Mouse (Mus musculus): ENCODE data around the gene Gsta1. TPM values are rescaled to one million over a fixed set of nuclear protein-coding genes. Genes with fewer than 3 reads are reported as not detected.
"Not testable (repeated sequence)": the region's sequence is repeated elsewhere in the genome, so short reads cannot be mapped to it uniquely, and the experiment has no call there.

Gene Gsta1
- total RNA-seq (2021), result not detected
- long read RNA-seq, experiment 1, result 0 reads
- long read RNA-seq, experiment 2, result 0 reads

DNA sequence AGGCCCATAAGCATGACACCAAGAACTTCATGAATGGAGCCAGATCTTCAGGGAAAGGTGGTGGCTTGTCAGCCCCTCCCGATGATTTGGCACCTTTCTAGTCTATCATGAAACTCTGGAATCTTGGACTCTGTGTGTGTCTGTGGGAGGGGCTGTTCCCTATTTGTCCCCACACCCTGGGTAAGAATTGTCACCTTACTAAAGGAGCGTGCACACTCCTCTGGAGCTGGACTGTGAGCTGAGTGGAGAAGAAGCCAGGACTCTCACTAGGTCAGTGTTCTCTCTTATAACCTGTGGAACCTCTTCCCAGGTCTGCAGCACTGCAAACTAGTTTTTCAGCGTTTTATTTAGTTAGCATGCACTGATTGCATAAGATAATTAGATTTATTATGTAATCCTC is at the start of gene Gsta1:
TSS of gene Gsta1 (plus strand) at position 196 of the 400 bp plus-strand sequence.
- DNase-seq; intact Hi-C loops (cut with DNase I): not testable (repeated sequence)

DNA sequence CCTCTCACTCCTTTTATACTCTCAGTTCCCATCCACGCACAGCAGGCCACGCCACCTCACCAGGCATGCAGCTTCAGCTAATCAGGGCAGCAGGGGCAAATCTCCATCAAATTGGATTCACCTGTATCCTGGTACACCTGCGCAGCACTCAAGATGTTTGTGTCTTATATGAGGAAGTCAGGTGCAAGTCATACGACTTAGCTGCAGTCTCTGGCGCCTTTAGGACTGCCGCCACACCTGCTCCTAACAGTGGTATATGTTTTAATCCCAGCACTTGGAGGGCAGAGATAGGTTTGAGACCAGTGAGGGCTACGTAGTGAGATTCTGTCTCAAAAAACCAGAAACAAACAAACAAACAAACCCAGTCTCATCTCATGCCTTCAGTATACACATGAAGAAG is 48.0 kb upstream of the Gsta1 start, which contains the start of gene Gsta4:
TSS of gene Gsta4 (plus strand) at position 301 of the 400 bp plus-strand sequence.
- intact Hi-C loops (cut with DNase I); DNase-seq: not testable (repeated sequence)

DNA sequence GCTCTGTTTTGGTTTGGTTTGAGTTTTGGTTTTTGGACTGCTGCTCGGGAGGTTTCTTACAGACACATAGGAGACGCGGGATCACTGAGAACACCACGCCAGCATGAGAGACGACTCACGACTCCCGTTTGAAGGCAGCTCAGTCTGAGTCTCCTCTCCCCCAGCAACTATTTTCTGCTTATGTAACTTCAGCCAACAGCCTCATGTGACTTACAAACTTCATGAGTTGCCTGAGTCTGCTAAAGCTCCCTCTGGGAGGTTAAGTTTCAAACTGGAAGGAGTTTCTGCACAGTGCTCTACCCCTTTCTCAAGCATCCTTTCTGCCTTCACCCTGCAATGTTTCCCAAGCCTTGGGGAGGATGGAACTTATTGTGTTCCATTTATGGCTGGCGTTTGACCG is 44.8 kb upstream of the Gsta1 start:
- intact Hi-C loops (cut with DNase I), result no loop called here
- no peak for DNase-seq

DNA sequence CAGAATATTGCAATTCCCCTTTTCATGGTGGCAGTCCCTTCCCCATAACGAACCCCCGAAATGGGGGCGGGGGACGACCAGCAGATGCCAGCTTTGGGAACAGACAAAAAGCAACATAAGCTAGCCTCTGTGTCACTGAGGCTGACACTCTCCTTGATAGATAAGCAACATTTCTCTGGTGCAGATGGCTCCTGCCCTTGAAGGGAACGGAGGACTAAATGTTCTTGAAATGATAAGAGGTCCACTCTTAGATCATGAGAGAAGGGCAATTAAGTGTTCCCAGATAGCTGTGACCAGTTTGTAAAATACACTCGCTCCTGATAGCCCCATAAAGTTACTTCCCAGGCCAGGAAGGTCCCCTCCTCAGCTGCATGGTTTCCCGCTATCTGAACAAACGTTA is 41.5 kb upstream of the Gsta1 start:
- intact Hi-C loops (cut with DNase I), result no loop called here
- no peak for DNase-seq

DNA sequence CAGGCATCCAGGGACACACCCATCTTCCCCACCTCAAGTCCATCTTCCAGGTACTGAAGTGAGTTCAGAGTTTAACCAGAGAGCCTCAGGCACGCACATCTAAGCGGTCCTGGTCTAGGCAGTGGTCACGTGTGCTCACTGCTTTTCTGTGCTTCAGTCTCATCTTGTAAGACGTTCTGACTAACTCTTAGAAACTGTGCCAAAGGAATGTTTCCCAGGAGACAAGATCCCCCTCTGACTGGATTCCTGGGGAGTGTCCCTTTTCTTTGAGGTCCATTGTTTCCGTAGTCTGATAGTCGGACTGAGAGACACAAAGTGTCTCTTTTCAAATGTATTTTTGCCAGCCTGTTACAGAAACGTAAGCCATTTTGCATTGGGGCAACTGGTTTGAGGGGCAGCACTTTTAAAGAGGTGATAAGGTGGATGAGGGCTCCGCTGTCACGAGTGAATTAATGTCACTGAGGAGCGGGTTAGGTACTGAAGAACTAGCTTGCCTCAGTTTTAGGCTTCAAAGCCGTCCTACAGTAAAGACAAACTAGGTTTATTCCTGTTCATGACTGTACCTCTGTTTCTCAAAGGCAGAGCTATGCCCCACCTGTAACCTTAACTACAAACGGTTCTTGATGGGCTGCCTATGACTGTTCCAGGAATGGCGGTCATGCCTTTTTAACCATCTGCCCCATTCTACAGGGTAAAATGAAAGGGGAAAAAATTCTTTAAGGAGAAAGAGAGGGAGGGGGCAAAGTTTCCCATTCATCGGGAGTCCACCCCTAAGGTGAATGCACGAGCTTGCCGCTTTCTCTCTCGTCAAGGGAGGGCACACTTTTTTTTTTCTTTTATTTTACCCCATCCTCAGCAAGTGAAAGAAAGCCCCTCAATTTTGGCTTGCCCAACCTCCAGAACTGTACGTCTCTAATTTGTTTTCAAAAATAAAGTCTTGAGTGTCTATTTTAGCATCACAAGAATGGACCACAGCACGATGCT is 39.5 kb upstream of the Gsta1 start:
- no peak for DNase-seq
- intact Hi-C loops (cut with DNase I), result no loop called here

DNA sequence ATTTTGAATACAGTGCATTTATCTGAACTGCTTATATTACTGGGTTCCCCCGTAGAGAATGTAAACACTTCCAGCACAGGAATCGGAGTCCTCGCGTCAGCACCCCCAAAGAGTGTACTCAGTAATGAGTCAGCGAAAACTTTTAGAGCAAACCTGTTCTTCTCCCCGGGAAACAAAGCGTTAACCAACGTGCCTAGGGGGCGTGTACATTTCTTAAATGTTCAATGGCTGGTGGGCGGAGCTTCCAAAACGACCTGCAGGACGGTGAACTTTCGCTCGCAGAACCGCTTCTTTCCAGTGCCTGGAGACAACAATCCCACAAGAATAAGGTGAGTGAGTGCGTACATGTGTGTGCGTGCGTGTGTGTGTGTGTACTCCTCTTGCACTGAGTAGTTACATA is 38.7 kb upstream of the Gsta1 start:
- no peak for DNase-seq
- intact Hi-C loops (cut with DNase I), result no loop called here

DNA sequence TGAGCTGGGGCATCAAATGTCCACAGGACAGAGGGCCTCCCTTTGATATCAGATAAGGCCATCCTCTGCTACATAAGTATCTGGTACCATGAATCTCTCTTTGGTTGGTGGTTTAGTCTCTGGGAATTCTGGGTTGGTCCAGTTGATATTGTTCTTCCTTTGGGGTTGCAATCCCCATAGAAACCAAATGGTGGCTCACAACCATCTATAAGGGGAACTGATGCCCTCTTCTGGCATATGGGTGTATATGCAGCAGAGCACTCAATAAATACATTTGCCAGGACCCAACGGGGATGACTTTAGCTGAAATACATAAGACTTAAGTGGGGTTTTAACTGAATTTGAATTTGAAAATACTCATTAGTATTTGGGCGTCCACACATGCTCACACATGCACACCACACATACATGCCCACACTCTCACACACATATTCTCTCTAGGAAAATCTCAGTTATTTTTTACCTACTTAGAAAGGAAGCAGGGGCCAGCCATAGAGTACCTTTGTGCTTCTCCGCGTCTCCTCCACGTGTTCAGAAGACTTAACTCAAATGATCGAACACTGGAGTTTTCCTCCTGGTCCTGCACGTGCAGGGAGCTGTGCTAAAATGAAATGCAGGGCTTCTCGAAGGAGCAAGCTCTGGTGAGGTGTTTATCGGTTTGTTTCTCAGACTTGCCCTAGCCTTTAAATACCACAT is 36.4 kb upstream of the Gsta1 start:
- intact Hi-C loops (cut with DNase I), result no loop called here
- peak in 1 of 2 experiments; percentile 17 for DNase-seq

DNA sequence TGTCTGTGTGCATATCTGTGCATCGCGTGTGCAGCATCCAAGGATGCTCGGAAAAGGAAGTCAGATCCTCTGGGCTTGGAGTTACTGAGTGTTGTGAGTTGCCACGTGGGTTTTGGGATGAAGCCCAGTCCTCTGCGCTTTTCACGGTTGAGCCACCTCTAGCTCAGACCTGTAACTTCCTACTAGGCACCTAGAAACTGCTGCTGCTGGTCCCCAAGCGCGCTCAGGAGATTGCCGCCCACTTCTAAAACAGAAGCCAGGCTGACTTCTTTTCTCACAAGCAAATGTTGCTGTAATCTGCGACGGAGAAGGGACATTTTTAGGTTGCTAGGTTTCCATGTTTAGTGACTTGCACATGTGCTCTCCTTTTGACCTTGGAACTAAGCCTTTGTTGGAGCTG is 35.4 kb upstream of the Gsta1 start:
- no peak for DNase-seq
- intact Hi-C loops (cut with DNase I), result no loop called here

DNA sequence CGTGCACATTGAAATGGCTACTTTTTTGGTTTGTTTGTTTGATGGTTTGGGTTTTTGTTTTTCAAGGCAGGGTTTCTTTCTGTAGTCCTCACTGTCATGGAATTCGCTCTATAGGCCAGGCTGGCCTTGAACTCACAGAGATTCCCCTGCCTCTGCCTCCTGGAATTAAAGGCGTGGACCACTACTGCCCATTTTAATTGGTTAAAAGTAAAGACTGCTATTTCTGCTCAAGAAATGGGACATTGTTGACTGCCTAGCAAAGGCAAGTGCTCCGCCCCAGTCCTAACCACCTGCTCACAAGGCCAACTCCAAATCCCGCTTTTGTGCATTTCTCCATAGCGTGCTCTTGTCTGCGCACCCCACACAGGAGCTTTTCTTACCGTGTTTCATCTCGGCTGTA is 32.7 kb upstream of the Gsta1 start:
- intact Hi-C loops (cut with DNase I), result no loop called here
- DNase-seq, result no peak

DNA sequence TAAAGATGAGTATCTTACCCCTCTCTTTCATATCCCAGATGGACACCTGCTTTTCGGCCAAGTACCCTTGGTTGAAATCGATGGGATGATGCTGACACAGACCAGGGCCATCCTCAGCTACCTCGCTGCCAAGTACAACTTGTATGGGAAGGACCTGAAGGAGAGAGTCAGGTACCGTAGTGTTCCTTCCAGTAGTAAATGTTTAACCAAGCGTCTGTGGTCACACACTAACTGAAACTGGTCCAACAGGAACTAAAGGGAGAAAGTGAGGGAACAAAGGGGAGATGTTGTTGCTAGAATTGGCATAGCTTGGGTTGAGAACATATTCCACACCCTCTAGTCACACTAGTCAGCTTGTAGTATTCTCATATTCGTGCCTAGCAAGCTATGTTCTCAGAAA is 26.3 kb upstream of the Gsta1 start:
- DNase-seq, result no peak
- intact Hi-C loops (cut with DNase I), result no loop called here

DNA sequence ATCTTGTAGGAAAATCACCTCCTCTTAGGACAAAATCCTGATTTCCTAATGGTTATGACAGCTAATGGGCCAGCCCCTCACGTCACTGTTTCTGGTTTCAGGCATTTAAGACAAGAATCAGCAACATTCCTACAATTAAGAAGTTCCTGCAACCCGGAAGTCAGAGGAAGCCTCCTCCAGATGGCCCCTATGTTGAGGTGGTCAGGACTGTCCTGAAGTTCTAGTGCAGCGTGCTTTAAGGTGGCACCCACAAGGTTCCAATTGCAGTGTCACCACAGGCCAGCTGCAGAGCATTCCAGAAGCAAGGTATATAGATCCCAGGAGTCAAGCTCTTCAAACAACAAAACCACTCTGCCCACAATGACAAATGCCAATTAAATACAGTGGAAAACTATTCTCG is 21.5 kb upstream of the Gsta1 start:
- DNase-seq, result no peak
- intact Hi-C loops (cut with DNase I), result no loop called here

DNA sequence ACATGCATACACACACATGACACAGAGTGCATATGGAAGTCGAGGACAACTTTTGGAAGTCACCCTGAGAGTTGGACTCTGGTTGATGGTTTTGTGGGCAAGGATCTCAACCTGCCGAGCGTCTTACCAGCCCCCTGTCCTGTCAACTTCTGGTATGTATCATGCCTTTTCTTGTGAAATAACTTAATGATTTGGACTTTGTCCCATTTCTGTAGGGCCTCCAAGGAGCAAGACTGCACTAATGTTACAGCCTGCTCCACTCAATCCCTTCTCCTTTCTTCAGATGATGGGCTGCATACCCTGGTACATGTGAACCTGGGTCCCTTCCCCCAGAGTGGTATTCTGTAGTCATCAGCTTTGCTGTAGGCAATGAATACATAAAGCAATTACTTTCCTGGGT is 20.4 kb upstream of the Gsta1 start:
- intact Hi-C loops (cut with DNase I), result no loop called here
- no peak for DNase-seq

DNA sequence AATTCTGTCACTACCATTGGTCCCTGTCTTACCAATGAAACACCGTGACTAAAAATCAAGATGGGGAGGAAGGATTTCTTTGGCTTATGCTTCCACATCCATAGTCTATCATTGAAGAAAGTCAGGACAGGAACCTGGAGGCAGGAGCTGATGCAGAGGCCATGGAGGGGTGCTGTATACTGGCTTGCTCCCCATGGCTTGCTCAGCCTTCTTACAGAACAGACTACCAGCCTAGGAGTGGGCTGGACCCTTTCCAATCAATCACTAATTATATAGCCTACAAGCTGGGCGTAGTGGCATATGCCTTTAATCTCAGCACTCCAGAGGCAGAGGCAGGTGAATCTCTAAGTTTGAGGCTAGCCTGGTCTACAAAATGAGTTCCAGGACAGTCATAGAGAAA is 19.6 kb upstream of the Gsta1 start:
- intact Hi-C loops (cut with DNase I), result no loop called here
- DNase-seq, result no peak

DNA sequence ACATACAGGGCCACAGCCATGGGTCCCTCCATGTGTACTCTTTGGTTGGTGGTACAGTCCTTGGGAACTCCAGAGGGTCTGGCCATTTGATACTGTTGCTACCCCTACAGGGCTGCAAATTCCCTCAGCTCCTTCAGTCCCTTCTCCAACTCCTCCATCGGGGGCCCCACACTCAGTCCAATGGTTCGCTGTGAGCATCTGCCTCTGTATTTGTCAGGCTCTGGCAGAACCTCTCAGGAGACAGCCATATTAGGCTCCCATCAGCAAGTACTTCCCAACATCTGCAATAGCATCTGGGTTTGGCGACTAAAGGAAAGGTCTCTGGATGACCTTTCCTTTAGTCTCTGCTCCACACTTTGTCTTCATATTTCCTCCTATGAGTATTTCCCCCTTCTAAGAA is 18.9 kb upstream of the Gsta1 start:
- intact Hi-C loops (cut with DNase I), result no loop called here
- no peak for DNase-seq

DNA sequence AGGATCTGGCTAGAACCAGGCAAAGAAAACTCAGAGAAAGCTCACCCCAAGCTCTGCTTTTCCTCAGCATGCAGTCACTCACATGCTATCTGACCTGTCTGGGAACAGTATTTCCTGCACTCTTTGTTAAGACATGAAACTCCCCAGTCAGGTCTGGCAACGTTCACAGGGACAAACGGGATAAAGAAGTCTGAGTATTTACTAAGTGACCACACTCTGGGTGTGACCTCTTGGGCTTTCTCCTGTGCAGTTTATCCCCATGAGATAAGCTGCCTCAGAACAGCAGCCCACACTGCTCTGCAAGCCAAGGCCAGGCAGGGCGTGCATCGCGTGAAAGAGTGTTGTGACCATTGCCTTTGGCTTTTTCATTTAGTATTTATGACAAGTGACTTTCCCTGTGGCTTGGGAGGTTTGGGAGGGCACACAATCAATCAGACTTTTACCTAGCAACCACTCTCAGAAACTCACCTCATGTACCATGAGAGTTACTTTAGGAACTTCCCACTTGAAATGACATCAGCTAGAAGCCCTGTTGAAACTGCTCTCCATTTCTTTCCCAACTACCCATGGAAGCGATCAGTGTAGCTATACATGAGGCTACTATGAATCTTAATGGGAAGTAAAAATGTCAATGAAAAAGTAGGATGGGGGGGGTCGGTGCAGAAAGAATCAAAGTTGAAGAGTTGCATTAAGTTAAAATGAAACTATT is 18.0 kb upstream of the Gsta1 start:
- intact Hi-C loops (cut with DNase I), result no loop called here
- DNase-seq, result no peak

DNA sequence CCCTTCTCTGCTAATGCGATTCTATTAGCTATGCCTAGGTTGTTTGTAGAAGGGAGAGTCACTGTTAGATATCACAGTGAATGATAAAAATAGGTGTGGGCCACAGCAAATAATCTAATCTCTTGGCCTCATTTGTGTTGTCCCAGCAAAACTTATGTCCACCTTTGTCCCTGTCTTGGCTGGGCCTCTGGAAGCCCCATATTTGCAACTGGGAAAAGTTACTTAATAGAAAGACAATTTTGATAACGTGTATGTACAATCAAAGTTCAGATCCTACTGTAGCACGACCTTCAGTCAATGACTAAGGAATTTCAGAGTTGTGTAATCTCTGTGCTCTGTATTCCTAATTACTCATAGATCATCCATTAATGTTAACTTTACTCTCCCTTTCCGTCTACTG is 13.4 kb upstream of the Gsta1 start:
- no peak for DNase-seq
- intact Hi-C loops (cut with DNase I), result no loop called here

DNA sequence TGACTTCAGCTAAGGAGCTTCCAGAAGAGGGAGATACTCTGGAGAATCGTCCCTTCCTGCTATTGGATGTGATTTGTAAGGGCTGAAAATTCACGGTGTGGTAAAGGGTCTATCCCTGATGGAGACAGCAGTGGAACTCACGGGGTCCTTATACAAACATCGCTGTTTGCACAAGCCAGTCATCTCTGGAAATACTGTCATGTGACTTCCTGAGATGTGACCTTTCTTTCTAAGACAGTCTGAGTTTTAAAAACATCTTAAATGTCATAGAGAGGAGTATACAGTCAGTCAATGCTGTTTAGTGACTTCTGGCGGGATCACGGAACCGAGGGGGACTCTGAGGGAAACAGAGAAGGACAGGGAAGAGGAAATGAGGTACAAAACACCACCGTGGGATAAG is 7.8 kb upstream of the Gsta1 start:
- intact Hi-C loops (cut with DNase I), result no loop called here
- DNase-seq, result no peak

DNA sequence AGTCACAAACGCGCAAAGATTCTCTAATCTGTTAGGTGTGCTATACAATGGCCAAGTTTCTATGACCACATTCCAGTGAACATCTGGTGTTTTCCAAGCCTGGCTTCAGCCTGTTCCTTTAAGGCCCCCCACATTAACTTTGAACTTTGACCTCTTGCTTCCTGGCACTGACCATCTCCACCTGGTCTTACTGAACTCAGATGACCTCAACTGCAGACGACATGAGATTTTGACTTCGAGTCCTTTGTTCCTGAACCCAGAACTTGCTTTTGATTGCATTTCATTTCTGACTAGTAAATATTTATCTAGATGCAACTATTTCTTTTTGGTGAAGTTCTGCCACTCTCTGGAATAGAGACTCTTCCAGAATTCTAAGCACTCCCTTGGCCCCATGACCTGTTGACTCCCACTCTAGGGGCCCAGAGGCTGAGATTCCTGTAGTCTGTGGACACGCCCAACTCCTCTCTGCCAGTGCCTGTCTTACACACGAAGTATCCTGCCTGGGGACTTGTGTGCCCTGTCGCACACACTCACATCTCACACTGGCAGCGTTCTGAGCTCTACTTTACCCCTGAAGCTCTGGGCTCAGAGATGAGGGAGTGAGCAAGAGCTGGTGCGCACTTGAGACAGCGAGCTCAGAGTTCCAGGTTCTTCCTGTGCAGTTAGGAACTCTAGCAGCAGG is 7.1 kb upstream of the Gsta1 start:
- DNase-seq, result no peak
- intact Hi-C loops (cut with DNase I), result no loop called here

DNA sequence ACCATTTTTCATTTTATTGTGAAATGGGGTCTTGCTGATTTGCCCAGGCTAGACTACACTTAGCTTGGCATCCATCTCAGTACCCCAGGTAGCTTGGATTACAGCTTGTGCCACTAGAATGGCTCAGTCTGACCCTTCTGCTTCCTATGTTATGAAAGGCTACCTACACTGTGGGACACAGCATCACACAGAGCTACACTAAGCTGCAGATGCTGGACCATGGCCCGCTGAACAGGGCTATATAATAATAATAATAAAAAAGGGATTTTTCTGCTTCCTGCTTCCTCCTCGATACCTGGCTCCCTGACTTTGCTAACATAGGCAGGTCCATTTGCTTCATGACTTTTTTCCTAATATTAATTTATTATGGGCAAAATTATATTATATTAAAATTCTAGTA is 6.0 kb upstream of the Gsta1 start:
- no peak for DNase-seq
- intact Hi-C loops (cut with DNase I), result no loop called here

DNA sequence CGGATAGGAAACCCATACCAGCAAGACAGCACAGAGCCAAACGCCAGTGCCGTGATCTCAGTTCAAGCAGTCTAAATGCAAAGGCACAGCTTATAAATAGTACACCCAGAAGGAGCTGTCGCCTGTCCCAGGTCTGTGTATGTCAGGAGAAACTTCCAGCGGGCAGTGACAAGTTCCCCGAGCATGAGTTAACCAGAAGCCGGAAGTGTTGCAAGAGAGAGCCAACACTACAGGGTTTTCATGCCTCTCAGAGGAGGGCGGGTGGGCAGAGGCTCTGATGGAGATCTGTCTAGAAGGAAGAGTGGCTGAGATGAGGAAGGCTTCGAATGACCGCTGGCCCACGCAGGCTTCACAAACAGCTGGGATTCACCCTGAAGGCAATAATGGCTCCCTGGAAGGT is 5.2 kb upstream of the Gsta1 start:
- intact Hi-C loops (cut with DNase I), result no loop called here

DNA sequence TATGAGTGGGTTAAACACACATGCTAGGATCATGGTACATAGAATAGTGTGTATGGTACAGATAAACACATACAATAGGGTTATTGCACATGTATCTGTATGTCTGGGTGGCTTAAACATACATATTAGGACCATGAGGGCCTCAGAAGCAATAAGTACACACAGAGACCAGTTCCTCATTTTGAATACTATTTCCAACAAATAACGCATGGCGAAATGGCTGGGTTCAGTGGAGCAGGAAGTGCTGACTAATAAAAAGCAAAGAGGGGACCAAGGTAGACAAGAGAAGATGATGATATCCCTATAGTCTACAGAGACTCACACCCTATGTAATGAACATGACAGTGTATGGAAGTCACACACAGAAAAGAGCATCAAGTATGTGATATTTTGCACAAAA is 2.3 kb upstream of the Gsta1 start:
- no peak for DNase-seq
- intact Hi-C loops (cut with DNase I), result no loop called here

More for the DNA sequence above, 5.2 kb upstream of the Gsta1 start:
- no peak for DNase-seq

Data from gastrocnemius, postnatal 36 days (tissue).